Mouse (Mus musculus): ENCODE results near the gene Crb1.
"Not testable (repeated sequence)": the region's sequence is repeated elsewhere in the genome, so short reads cannot be mapped to it uniquely, and the experiment has no call there.

Gene Crb1

DNA sequence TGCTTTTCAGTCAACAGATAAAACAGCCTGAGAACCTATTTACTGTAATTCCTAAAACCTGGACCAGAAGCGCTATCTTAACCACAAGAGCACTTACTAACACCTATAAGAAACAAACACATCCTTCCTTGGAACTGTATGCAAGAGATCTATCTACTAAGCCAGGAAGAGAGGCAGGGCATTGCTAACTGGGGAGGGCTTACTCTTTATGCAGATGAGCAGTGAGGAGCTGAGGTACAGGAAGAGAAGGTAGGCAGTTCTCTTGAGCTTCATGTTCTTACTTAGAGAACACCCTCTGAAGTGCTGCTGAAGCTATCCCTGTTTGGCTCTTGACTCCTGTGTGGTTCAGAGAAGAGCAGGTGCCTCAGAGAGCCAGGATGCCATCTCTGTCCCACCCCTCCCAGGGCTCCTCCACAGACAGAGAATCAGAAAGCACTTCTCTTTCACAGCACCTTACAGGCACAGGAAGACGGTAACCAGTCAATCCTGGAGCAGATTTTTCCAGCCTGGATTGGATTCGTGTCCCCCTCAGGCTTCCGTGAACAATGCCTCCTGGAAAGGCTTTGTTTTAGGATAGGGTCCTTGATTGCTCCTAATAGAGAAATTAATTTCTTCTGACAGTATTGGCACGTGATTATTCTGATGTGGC lies at the start of gene Crb1:
Gene Crb1, minus strand, starts transcription at position 463 of the 649 bp plus-strand sequence.
- no peak for DNase-seq (ENCODE audit: low read depth)

GRCm38 (mm10) chr1:139425006-139425405 lies 48.1 kb upstream of the Crb1 start:
- no peak for DNase-seq (ENCODE audit: low read depth)

DNA sequence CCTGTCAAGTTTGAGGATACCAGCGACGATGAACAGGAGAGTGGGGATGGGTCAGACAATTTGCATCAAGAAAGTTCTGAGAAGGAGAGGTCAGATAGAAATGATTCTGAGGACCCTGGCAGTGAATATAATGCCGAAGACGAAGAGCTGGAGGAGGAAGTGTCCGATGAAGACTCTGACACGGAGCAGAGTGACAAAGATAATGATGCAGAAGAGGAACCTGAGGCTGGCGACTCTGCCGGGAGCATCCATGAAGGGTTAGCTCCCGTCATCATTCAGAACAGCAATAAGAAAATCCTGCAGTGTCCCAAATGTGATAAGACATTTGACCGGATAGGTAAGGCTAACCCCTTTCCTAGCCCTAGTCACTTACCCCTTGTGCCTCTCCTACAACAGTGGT lies 47.0 kb upstream of the Crb1 start:
- no peak for DNase-seq (ENCODE audit: low read depth)

- DNase-seq (ENCODE audit: low read depth), result peak; percentile 12
Observed at GRCm38 (mm10) chr1:139422941-139423340, 46.0 kb upstream of the Crb1 start.

GRCm38 (mm10) chr1:139421875-139422791 lies 45.2 kb upstream of the Crb1 start, which contains the start of gene Zbtb41:
Zbtb41 (plus strand) TSS chr1:139422288.
- DNase-seq (ENCODE audit: low read depth), result peak; percentile 63

DNA sequence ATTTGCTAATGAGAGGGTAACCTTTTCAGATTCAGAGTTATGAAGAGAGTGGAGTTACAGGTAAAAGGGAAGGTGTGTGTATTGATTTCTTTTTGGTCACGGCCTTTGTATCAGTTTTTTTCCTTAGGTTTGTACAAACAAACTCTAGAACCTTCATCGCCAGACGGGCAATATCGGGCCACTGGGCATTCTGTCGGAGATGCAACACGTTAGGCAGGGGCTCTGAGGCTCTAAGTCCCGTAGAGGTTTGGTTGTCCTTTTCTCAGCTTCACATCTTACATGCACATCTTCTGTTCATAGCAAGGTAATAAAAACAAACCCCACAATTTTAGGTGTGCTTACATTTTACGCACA lies 44.6 kb upstream of the Crb1 start:
- no peak for DNase-seq (ENCODE audit: low read depth)

- DNase-seq (ENCODE audit: low read depth), result no peak
Observed at GRCm38 (mm10) chr1:139413465-139413864, 36.6 kb upstream of the Crb1 start.

GRCm38 (mm10) chr1:139412365-139412764 lies 35.5 kb upstream of the Crb1 start:
- DNase-seq (ENCODE audit: low read depth), result not testable (repeated sequence)

DNA sequence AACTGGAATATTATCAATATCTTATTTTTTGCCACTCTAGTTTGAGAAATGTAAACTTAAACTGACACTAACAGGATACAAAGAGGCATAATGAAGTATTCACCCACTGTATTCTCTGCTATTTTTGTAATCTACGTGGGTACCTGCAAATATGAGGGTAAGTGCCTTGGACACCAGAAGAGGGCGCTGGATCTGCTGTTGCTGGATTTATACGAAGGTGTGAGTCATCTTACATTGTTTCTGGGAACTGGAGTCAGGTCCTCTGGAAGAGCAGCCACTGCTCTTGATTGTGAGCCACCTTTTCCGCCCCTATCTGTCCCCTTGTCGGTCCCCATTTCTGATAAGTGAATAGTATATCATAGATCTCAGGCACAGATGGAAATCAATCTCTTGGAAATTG lies 30.8 kb upstream of the Crb1 start:
- DNase-seq (ENCODE audit: low read depth), result no peak

DNA sequence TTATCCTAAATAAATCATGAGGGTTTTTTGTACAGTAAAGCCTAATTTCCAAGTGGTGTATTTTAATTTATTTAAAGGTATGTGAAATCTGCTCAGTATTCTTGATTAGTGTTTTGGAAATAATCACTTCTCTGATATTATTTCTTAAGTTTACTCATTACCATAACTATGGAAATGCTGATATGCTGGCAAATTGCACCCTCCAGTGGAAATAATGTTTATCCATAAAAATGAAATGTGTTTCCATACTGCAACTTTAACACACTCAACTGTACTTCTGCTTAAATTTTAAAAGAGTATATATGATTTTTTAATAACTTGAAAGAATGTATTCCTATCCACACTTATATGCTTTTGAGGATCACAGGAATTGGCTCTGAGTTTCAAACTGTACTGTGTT lies 28.9 kb upstream of the Crb1 start:
- no peak for DNase-seq (ENCODE audit: low read depth)

DNA sequence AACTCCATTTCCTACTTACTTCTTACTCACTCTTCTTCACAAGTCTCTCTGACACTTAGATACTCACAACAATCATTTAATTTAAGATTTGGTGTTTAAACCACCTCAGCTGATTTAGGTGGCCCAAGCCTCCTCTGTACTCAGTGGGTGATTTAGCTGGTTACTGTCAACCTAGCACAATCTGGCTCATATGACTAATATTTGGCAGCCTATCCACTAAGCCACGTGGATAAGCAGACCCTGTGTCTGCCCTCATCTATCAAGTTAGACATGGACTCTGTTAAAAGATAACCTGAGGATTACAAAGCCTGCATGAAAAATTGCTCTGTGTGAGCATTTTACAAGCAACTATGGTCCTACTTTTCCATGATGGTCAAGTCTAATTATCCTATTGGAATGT lies 19.7 kb upstream of the Crb1 start:
- no peak for DNase-seq (ENCODE audit: low read depth)

GRCm38 (mm10) chr1:139391747-139392146 lies 14.8 kb upstream of the Crb1 start:
- no peak for DNase-seq (ENCODE audit: low read depth)

DNA sequence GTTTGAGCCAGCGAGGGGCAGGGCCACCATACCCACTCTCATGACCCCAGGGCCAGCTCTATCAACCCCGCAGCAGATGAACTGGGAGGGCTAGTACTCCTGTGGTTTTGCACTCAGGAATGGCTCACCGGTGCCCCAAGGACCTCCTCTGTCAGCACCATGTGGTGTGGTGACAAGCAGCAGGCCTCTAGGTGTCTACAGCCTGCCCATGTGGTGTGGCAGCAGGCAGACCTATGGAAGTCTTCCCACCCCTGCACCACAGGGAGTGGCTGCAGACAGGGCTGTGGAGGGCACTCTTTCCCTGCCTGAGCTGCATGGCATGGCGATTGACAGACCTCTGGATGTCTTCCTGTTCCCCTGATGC lies 2.7 kb upstream of the Crb1 start:
- no peak for DNase-seq (ENCODE audit: low read depth)

GRCm38 (mm10) chr1:139378861-139379620 lies 2.1 kb upstream of the Crb1 start:
- no peak for DNase-seq (ENCODE audit: low read depth)

- no peak for DNase-seq (ENCODE audit: low read depth)
Observed at GRCm38 (mm10) chr1:139375900-139376299, 1.0 kb downstream of the Crb1 start.

DNA sequence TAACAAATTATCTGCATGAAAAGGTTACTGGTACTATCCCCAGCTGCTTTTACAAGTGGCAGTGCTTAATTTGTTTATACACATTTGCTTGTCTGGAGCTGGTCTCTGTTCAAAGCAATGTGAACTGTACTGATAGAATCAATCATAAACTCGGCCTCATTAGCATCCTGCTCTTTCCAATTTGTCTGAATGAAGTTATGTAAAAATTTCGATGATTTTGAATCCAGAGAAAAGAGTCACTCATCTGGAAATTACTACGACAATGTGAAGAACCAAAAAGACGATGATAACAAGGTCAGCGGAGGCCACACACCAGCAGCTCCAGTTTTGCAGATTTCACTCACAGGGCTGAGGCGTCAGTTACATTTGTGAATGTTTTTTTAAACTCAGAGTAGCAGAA lies 5.6 kb downstream of the Crb1 start:
- DNase-seq (ENCODE audit: low read depth), result no peak

DNA sequence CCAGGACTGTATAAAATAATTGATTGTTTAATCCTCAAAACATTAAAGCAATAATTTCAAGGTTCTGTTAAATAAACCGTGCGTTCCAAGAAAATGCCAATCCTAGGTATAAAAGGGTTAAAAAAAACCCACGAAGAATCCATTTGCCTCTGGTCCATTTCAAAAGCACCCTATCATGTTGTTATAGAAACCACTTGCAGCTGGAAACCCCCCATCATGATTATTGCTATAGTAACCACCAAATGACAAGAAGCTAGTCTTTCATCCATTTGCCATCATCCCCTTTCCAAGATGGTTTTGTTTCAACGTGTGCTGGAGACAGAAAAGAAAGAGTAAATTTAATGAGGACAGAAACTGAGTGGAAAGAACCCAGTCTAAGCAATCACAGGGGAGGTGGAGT lies 28.3 kb downstream of the Crb1 start:
- DNase-seq (ENCODE audit: low read depth), result no peak

DNA sequence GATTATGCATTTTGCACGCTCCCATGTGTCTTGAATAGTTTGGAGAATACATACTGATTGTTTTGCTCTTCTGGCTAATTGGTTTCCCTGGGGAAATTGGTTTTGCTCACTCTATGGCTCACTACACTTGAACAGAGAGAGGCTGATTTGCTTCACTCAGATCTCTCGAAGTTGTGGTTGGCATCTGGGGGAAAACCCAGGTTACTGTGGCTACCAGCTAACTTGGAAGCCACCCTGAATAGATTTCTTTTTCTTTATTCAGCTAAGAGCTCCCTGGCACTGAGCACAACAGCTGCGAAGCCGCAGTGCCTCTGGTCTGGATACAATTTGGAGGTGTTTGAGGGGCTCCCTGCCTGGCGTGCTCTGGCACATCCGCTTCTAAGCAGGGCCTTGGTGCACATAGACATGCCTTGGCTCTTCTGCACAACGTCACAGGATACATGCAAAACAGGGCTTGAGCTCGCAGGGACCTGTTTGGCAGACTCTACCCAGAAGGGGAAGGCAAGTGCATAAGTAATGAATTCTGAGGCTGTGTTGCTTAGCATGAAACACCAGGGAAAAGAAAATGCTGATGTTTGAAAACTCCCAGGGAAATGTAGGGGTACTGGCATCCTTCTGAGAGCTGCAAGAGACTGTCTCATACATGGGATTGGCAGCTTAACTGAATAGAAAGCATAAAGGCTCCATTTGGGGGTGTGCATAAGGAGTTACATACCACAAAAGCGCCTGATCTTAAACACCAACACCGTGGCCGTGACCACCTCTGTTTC lies 30.1 kb downstream of the Crb1 start:
- DNase-seq (ENCODE audit: low read depth), result no peak

DNA sequence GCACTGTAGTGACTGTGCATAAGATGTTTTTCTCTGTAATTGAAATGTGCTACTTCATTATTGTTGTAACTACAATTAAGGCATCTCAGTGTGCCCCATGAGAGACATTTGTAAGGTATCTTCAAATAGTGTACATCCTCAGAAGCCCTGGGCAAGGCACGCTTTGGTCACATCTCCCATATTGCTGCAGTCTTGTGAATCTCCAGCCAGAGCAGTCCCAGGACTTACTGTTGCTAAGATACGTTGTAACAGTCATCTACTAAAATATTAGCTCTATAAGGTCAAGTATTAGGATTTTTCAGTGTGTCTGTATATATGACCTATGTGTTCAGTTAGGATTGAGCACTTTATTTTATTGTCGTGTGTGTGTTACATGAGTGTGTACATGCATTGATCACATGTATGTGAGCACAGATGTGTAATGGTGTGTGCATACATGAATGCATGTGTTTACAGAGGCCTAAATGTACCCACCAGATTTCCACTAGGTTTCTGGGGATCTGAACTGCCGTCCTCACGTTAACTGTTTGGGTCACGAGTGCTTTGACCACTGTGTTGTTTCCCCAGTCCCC lies 30.8 kb downstream of the Crb1 start:
- no peak for DNase-seq (ENCODE audit: low read depth)

GRCm38 (mm10) chr1:139340178-139340859 lies 36.6 kb downstream of the Crb1 start:
- no peak for DNase-seq (ENCODE audit: low read depth)

- DNase-seq (ENCODE audit: low read depth), result no peak
Observed at GRCm38 (mm10) chr1:139336997-139337396, 39.9 kb downstream of the Crb1 start.
